Mouse (Mus musculus) stomach, postnatal 0 days (tissue): ENCODE data around the gene Mterf2.

Experiments
- CTCF ChIP-seq: IDR thresholded peaks from 2 replicates; pipeline ENCODE4 v1.5.1; 2016; ENCODE audit warnings: antibody characterized with exemption, low read depth, mild to moderate bottlenecking, moderate library complexity
- EP300 ChIP-seq: optimal IDR thresholded peaks from 2 replicates; pipeline ENCODE3; 2016; ENCODE audit warnings: antibody characterized with exemption

DNA sequence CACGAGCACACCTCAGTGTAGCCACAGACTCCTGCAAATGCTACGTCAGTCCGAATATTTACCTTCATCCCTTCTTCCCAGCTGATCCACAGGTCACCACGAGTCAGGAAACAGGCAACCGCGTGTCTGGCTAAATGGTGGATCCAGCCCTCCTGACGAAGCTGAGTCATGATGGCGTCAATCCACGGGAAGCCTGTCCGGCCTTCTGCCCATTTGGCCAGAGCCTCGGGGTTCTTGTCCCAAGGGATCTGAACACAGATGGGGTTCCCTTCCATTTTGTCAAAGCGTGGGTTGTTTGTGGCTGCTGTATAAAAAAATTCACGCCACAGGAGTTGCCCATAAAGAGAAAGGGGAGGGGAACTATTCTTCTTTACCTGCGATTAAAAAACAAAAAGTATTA lies 18.5 kb upstream of the Mterf2 start:
- TF ChIP-seq CTCF: no peak
- TF ChIP-seq EP300: no peak
